26 mouse cellular contexts compared by ENCODE assay signal in genomic region chr5:122703574-122703973, GRCm38 (mm10).
"Had no signal": no experiment of that assay in that cellular context is flagged by ENCODE, and none has a peak within 500 bp of the region (broad histone marks: within the 10 kb centered on the region; RNA-seq: fewer than 3 reads in every experiment).

No protein-coding gene starts in this region.

- H3K27ac ChIP-seq: gastrocnemius, adult 2 months; heart, embryonic 10.5 days; hindbrain, embryonic 10.5 days; hindbrain, embryonic 12.5 days; hindbrain, embryonic 14.5 days; intestine, embryonic 15.5 days; layer of hippocampus, adult 2 months; limb, embryonic 13.5 days; limb, embryonic 15.5 days; liver, embryonic 15.5 days had no signal

- H3K9ac ChIP-seq: heart, embryonic 12.5 days; hindbrain, embryonic 12.5 days; hindbrain, embryonic 14.5 days; intestine, embryonic 15.5 days; limb, embryonic 13.5 days; limb, embryonic 15.5 days; liver, embryonic 15.5 days had no signal

- DNase-seq: gastrocnemius, adult 2 months; gastrocnemius, postnatal 10 days; gastrocnemius, postnatal 25 days; heart, adult 18-20 months; heart, postnatal 10 days; heart, postnatal 4 days; kidney, adult 18-20 months; kidney, adult 8-10 months; kidney, postnatal 10 days; kidney, postnatal 25 days; kidney, postnatal 4 days; layer of hippocampus, postnatal 36 days; left cerebral cortex, postnatal 4 days had no signal

- H3K27me3 ChIP-seq: heart, embryonic 12.5 days; hindbrain, embryonic 12.5 days; intestine, embryonic 15.5 days; limb, embryonic 15.5 days; liver, embryonic 15.5 days had no signal

- H3K4me2 ChIP-seq: heart, embryonic 12.5 days; hindbrain, embryonic 12.5 days; hindbrain, embryonic 14.5 days; intestine, embryonic 15.5 days; limb, embryonic 13.5 days; limb, embryonic 15.5 days; liver, embryonic 15.5 days had no signal

- H3K36me3 ChIP-seq: heart, embryonic 10.5 days; heart, embryonic 12.5 days; hindbrain, embryonic 10.5 days; hindbrain, embryonic 12.5 days; intestine, embryonic 15.5 days; limb, embryonic 13.5 days; limb, embryonic 15.5 days; liver, embryonic 15.5 days had no signal

- H3K9me3 ChIP-seq: heart, embryonic 10.5 days; heart, embryonic 12.5 days; hindbrain, embryonic 10.5 days; hindbrain, embryonic 12.5 days; intestine, embryonic 15.5 days; limb, embryonic 13.5 days; limb, embryonic 15.5 days; liver, embryonic 15.5 days had no signal

- H3K4me3 ChIP-seq: gastrocnemius, adult 2 months; heart, embryonic 10.5 days; heart, embryonic 12.5 days; hindbrain, embryonic 10.5 days; hindbrain, embryonic 12.5 days; intestine, embryonic 15.5 days; layer of hippocampus, adult 2 months; limb, embryonic 13.5 days; limb, embryonic 15.5 days; liver, embryonic 15.5 days had no signal

- ATAC-seq: hindbrain, embryonic 16.5 days; inflammation-experienced regulatory T-cells, adult 6 months; intestine, embryonic 15.5 days; intestine, postnatal 0 days had no signal
